Mouse (Mus musculus) colon, adult 2 months (tissue): ENCODE results near the gene Slc3a1. TPM values are rescaled to one million over a fixed set of nuclear protein-coding genes. Genes with fewer than 3 reads are reported as not detected.

Source experiments
- polyA plus RNA-seq: library from polyadenylated mRNA; depleted of rRNA; stranded (reverse); fragments of >200 nt; gene quantifications from 2 replicates; pipeline ENCODE4 v1.2.3, GENCODE M21; 2012; rRNA removed

Slc3a1 gene
- polyA plus RNA-seq: 6.5 and 11.6 TPM in 2 replicates

DNA sequence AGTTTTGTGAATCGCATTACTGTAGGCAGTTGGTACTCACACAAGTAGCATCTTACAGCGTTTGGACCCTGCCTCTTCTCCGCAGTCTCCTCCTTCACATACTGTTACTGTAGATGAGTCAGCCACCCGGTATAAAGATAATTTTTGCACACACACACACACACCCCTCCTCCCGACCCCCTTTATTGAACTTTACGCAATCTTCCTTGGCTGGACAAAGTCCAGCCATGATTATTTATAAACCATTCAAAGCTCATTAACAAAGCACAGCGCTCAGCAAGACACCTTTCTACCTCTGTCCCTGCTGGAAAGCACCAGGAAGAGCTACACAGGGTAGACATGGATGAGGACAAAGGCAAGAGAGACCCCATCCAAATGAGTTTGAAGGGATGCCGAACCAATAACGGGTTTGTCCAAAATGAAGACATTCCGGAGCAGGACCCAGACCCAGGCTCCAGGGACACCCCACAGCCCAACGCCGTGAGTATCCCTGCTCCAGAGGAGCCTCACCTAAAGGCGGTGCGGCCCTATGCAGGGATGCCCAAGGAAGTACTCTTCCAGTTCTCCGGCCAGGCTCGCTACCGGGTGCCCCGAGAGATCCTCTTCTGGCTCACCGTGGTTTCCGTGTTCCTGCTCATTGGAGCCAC is at the start of gene Slc3a1:
Slc3a1 (plus strand) TSS at position 284 of the 647 bp plus-strand sequence.

DNA sequence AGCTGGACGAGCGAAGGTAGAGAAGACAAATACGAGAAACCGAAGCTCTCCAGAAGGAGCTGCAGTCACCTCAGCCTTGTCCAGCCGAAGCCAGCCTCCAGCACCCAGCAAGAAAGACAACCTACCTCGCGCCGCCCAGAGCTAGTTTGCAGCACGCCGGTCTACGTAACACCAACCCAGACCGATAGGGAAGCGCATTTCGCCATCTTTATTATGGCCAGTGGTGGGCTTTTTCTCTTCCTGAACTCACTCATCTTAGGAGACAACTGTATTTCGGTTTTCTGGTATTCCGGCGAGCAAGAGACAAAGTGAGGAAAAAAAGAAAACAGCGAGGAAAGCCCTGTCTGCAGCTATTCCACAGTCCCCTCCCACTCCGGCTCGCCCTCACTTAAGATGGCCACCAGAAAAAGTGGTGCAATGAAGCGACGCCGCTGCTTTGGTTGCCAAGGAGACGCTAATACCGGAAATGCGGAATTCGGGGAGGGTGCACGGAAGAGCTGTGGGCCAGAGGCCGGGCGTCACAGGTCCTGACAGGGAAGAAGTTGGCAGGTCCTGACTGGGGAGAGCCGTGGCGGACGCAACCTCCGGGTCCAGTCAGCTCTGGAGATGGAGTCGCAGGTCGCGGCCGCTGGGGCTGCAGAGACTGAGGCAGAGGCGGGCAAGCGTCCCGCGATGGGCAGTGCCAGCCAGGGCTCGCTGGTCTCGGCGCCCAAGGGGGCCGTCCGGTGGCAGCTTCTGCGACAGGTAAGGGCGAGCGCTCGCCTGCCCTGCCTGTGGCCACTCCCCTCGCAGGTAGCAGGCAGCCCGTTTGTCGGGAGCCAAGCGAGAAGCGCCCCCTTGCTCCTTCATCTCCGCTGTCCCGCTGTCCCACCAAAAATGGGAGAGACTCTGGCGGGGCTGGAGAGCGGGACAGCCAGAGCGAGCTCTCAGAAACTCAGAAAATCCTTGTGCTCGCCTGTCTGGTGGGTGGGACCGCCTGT is 62.2 kb downstream of the Slc3a1 start, which contains the start of the genes Prepl and Camkmt:
Prepl (minus strand) TSS at position 122 of the 980 bp plus-strand sequence.
Camkmt (plus strand) TSS at position 433 of the 980 bp plus-strand sequence.

Other genes starting within 250 kb of the Slc3a1 start
- gene Lrpprc, start 237.6 kb upstream of the Slc3a1 start, polyA plus RNA-seq: 7.0 and 8.7 TPM in 2 replicates
- 17.3 and 21.0 TPM in 2 replicates for gene Ppm1b, start 71.6 kb upstream of the Slc3a1 start, polyA plus RNA-seq
- gene Prepl, start 61.9 kb downstream of the Slc3a1 start, polyA plus RNA-seq: 8.5 and 10.2 TPM in 2 replicates
- gene Camkmt, start 62.2 kb downstream of the Slc3a1 start, polyA plus RNA-seq: 8.3 and 9.2 TPM in 2 replicates